Mouse (Mus musculus): ENCODE data around the gene Hsp90ab1. TPM values are rescaled to one million over a fixed set of nuclear protein-coding genes. Genes with fewer than 3 reads are reported as not detected.

Hsp90ab1 gene
- polyA plus RNA-seq, 1 experiment = 924 TPM

DNA sequence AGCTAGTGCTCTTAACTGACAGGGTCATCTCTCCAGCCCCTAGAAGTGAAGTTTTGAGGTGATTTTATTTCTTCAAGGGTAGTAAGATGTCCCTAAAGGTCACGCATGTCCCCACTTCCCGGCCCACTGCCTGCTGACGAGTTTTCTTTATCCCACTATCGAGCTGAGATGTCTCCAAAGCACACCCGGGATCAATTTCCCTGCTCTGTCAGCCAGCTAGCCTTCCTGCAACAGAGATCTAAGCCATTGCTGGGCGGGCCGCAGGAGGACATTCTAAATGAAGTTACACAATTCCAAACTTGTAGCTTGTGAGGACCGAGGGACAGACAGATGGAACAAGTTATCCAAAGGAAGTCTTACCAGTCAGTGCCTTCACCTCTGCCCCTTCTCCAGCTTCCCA lies 27.2 kb upstream of the Hsp90ab1 start:
- DNase-seq = no peak
- H3K4me3 ChIP-seq (replicated peaks; ENCODE audit: insufficient read depth, low read depth, low read length) = no peak overlapping the region
- no peak overlapping the region for H3K27ac ChIP-seq (ENCODE audit: insufficient read depth, low read length)
- 83% methylated on average over 8 of the region's 8 CpGs for whole genome bisulfite sequencing
- peaks cover 15% of the 10 kb centered on the region for H3K4me1 ChIP-seq (ENCODE audit: control insufficient read depth, insufficient read depth, low read length)
- TF ChIP-seq CTCF (IDR thresholded peaks at IDR 0.05; ENCODE audit: borderline replicate concordance, insufficient read depth, low read depth, low read length) (no peak), POLR2A (IDR thresholded peaks at IDR 0.05; ENCODE audit: borderline replicate concordance, insufficient read depth, low read length) (no peak)
- H3K27me3 ChIP-seq (ENCODE audit: control insufficient read depth, insufficient read depth, low read length) = no peaks in the 10 kb centered on the region

DNA sequence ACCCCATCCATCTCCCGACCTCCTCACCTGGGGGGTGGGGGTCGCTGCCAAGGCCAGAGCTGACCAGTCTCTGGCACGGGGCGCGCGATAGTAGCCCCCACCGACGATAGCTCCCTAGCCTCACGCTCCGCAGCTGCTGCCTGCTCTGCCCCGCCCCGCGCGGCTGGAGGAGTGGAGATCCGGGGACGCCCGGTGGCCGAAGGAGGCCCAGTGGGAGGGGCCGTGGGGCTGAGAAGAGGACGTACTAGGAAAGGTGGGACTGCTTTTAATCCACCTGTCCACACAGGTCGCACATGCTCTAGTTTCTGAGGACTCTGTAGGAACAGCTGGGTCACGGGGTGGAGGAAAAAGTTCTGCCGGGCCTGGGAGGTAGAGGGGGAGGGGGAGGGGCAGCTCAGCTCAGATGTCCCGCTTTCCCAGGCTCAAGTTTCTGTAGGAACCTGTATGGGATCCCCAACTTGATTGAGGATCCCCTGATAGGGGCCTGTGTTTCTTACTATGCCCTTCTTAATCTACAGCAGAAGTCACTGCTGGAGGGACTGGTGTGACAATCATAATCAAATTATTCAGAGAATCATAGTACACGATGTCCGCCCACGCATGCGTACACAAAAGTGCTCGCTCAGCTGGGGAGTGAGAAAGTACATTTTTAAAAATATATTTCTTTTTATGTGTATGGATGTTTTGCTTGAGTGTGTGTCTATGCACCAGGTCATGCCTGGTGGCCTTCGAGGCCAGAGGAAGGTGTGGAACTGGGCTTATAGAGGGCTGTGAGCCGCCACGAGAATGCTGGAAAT lies 26.6 kb upstream of the Hsp90ab1 start, which contains the start of gene Slc29a1:
Slc29a1 (minus strand) TSS at position 161 of the 797 bp plus-strand sequence.
- Histone ChIP-seq H3K4me3 (replicated peaks; ENCODE audit: insufficient read depth, low read depth, low read length) (no peak within 1 kb of the TSS), H3K4me1 (ENCODE audit: control insufficient read depth, insufficient read depth, low read length) (peaks cover 20% of the 10 kb centered on the region), H3K27ac (ENCODE audit: insufficient read depth, low read length) (no peak within 1 kb of the TSS), H3K27me3 (ENCODE audit: control insufficient read depth, insufficient read depth, low read length) (no peaks in the 10 kb centered on the region)
- 26% methylated on average over 32 of the region's 32 CpGs for WGBS
- TF ChIP-seq CTCF (IDR thresholded peaks at IDR 0.05; ENCODE audit: borderline replicate concordance, insufficient read depth, low read depth, low read length) = no peak
- no peak for TF ChIP-seq POLR2A (IDR thresholded peaks at IDR 0.05; ENCODE audit: borderline replicate concordance, insufficient read depth, low read length)
- DNase-seq = peak in 1 of 2 experiments; percentile 35

- DNase-seq = no peak
- H3K4me3 ChIP-seq (replicated peaks; ENCODE audit: insufficient read depth, low read depth, low read length) = no peak overlapping the region
- no peaks in the 10 kb centered on the region for H3K27me3 ChIP-seq (ENCODE audit: control insufficient read depth, insufficient read depth, low read length)
- no peak overlapping the region for H3K27ac ChIP-seq (ENCODE audit: insufficient read depth, low read length)
- 33% methylated on average over 3 of the region's 3 CpGs for WGBS
- TF ChIP-seq POLR2A (IDR thresholded peaks at IDR 0.05; ENCODE audit: borderline replicate concordance, insufficient read depth, low read length) = no peak
- TF ChIP-seq CTCF (IDR thresholded peaks at IDR 0.05; ENCODE audit: borderline replicate concordance, insufficient read depth, low read depth, low read length) = no peak
- peaks cover 21% of the 10 kb centered on the region for H3K4me1 ChIP-seq (ENCODE audit: control insufficient read depth, insufficient read depth, low read length)
Measured at GRCm38 (mm10) chr17:45598891-45599290, 25.8 kb upstream of the Hsp90ab1 start.

DNA sequence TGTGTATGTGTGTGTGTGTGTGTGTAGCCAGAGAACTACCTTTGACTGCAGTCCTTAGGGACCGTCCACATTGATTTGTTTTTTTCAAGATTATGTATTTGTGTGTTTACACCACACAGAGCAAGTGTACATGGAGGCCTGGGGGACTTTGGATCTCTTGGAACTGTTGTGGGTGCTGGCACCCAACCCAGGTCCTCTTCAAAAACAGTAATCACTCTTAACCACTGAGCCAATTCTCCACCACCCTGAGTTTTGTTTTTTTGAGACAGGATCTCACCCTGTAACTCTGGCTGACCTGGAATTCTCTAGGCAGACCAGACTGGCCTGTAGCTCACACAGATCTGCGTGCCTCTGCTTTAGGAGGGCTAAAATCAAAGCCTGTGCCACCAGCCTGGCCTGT lies 25.3 kb upstream of the Hsp90ab1 start:
- 89% methylated on average over 2 of the region's 2 CpGs for WGBS
- no peak overlapping the region for H3K4me3 ChIP-seq (replicated peaks; ENCODE audit: insufficient read depth, low read depth, low read length)
- DNase-seq = no peak
- no peaks in the 10 kb centered on the region for H3K27me3 ChIP-seq (ENCODE audit: control insufficient read depth, insufficient read depth, low read length)
- no peak for TF ChIP-seq CTCF (IDR thresholded peaks at IDR 0.05; ENCODE audit: borderline replicate concordance, insufficient read depth, low read depth, low read length)
- no peak for TF ChIP-seq POLR2A (IDR thresholded peaks at IDR 0.05; ENCODE audit: borderline replicate concordance, insufficient read depth, low read length)
- H3K4me1 ChIP-seq (ENCODE audit: control insufficient read depth, insufficient read depth, low read length) = peaks cover 26% of the 10 kb centered on the region
- no peak overlapping the region for H3K27ac ChIP-seq (ENCODE audit: insufficient read depth, low read length)

GRCm38 (mm10) chr17:45597787-45598186 lies 24.7 kb upstream of the Hsp90ab1 start:
- Histone ChIP-seq H3K27me3 (ENCODE audit: control insufficient read depth, insufficient read depth, low read length) (no peaks in the 10 kb centered on the region), H3K27ac (ENCODE audit: insufficient read depth, low read length) (no peak overlapping the region), H3K4me1 (ENCODE audit: control insufficient read depth, insufficient read depth, low read length) (peaks cover 31% of the 10 kb centered on the region), H3K4me3 (replicated peaks; ENCODE audit: insufficient read depth, low read depth, low read length) (no peak overlapping the region)
- TF ChIP-seq CTCF (IDR thresholded peaks at IDR 0.05; ENCODE audit: borderline replicate concordance, insufficient read depth, low read depth, low read length) (no peak), POLR2A (IDR thresholded peaks at IDR 0.05; ENCODE audit: borderline replicate concordance, insufficient read depth, low read length) (no peak)
- WGBS = 39% methylated on average over 3 of the region's 3 CpGs
- DNase-seq = peak in 1 of 2 experiments; percentile 18

DNA sequence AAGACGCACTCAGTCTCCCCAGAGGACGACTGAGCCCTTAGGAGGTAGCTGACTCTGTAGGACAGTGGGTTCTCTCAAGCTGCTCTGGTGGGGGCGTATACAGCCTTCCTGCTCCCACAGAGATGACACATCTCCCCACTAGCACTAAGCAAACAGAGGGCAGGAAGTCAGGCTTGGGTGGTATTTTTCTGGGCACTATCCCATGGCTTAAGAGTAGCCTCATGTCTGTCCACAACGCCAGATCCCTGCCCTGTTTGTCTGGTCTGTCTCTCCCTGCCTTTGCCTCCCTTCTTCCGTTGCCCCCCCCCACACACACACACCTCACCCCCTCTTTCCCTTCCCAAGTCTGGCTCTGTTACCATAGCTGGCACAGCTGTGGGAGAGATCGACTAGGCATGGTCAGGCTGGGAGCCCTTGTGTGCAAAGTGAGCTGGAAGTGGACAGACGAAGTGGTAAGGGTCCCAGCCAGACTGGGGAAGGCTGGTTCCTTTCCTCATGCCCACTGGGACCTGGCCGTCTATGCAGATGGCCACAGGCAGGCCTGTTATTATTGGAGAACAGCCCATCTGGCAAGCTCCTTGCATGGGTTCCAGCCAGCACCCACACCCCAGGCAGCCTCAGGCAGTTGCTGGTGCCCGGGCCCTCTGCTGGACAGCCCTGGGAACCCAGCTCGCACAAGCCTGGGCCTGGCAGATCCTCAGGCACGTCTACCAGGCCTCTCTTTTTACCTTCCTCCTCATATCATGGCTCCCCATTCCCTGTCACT lies 23.7 kb upstream of the Hsp90ab1 start:
- TF ChIP-seq CTCF (IDR thresholded peaks at IDR 0.05; ENCODE audit: borderline replicate concordance, insufficient read depth, low read depth, low read length) (peak; percentile 55; the same call in 1 of the 2 replicates), POLR2A (IDR thresholded peaks at IDR 0.05; ENCODE audit: borderline replicate concordance, insufficient read depth, low read length) (no peak)
- Histone ChIP-seq H3K4me1 (ENCODE audit: control insufficient read depth, insufficient read depth, low read length) (peaks cover 39% of the 10 kb centered on the region), H3K27ac (ENCODE audit: insufficient read depth, low read length) (peak overlapping the region; percentile 6; the same call in 1 of the 2 replicates), H3K27me3 (ENCODE audit: control insufficient read depth, insufficient read depth, low read length) (no peaks in the 10 kb centered on the region), H3K4me3 (replicated peaks; ENCODE audit: insufficient read depth, low read depth, low read length) (no peak overlapping the region)
- peak; percentile 67 to 72 for DNase-seq
- WGBS = 26% methylated on average over 11 of the region's 11 CpGs

DNA sequence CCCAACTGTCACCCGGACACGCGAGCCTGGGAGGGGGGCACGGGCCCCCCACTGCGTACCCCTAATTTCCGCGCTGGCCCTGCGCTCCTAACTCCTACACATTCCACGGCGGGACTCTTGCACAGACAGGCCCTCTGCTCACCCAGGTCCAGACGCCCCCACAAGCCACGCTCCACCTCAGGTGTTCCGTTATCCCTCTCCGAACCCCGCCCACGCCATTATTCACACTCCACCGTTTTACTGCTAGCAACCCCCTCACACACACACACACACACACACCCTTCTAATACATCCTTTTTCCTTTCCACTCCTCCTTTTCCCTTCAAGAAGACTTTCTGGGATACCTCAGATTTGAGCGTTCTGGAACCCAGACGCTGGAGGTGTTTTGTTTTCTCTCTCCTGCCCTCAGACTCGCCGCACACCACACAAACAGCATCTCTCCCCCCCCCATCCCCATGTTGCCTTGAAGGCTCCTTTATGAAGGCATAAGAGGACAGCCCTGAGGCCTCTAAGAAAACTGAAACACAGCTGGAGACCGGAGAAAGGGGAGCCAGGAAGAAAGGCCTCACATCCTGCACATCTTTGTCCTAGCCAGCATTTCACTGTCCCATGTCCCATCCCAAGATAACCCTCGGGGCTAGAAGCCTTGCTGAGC lies 22.8 kb upstream of the Hsp90ab1 start:
- WGBS = 9% methylated on average over 23 of the region's 23 CpGs
- Histone ChIP-seq H3K27me3 (ENCODE audit: control insufficient read depth, insufficient read depth, low read length) (no peaks in the 10 kb centered on the region), H3K4me3 (replicated peaks; ENCODE audit: insufficient read depth, low read depth, low read length) (peak overlapping the region; percentile 76), H3K4me1 (ENCODE audit: control insufficient read depth, insufficient read depth, low read length) (peaks cover 43% of the 10 kb centered on the region), H3K27ac (ENCODE audit: insufficient read depth, low read length) (peak overlapping the region; percentile 63)
- DNase-seq = no peak
- TF ChIP-seq CTCF (IDR thresholded peaks at IDR 0.05; ENCODE audit: borderline replicate concordance, insufficient read depth, low read depth, low read length) (no peak), POLR2A (IDR thresholded peaks at IDR 0.05; ENCODE audit: borderline replicate concordance, insufficient read depth, low read length) (no peak)

Data from cerebellum, adult 2 months (tissue).